Mouse (Mus musculus) kidney, postnatal 25 days (tissue): ENCODE results near the gene Cpsf4l.
A peak's percentile ranks its signal among the peaks of the same experiment; 100 is the strongest.

Experiments
- DNase-seq, 2 experiments: peaks; one replicate each; pipeline ENCODE4 v3.0.0; 2021; ENCODE audit warnings: mixed read lengths in 2 of 2

Cpsf4l gene

DNA sequence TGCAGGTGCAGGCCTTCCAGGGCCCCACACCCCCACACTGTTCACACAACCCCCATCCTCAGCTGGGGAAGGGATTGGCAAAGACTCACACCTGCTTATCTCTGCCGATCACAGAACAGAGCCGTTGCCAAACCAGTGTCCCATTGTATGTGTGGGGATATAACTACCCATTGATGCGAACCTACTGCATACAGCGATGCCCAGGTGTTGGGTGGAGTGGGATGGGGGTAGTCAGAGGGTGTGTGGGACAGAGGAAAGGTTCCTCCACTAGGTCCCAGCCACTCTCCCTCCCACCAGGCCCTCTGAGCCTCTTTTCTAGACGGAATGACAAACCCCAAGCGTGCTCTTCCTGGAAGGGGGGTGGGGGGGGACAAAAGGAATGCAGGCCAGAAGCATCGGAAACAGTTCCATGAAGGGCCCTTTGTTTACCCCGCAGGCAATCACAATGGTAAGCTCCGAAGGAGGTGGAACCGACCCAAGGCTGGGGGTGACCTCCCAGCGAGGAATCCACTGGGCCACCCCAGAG, at the start of gene Cpsf4l:
TSS of gene Cpsf4l (minus strand) at position 287 of the 526 bp plus-strand sequence.
- DNase-seq, result peak in 1 of 2 experiments; percentile 46

GRCm38 (mm10) chr11:113758851-113759250, 49.0 kb upstream of the Cpsf4l start:
- DNase-seq, result no peak

- no peak for DNase-seq
These were observed 46.8 kb upstream of the Cpsf4l start for GRCm38 (mm10) chr11:113756578-113756977.

- no peak for DNase-seq
These were observed 46.1 kb upstream of the Cpsf4l start for GRCm38 (mm10) chr11:113755878-113756277.

DNA sequence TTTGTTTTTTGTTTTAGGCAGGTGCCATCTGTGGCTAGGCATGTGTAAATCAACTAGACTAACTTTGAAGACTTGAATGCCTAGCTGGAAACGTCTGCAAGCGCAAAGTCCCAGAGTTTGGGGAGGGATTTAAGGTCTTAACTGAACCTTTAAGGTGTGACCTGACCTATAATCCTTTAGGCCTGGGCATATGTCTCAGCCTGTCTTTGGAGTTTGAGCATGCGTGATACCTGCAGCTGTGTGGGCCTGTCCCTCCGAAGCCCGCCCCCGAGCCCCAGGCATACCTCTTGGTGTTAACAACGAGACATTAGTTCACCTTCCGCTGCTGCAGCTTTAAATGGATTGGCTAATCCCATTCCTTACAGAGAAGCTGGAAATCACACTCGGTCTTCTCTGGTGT, 45.0 kb upstream of the Cpsf4l start:
- no peak for DNase-seq

DNA sequence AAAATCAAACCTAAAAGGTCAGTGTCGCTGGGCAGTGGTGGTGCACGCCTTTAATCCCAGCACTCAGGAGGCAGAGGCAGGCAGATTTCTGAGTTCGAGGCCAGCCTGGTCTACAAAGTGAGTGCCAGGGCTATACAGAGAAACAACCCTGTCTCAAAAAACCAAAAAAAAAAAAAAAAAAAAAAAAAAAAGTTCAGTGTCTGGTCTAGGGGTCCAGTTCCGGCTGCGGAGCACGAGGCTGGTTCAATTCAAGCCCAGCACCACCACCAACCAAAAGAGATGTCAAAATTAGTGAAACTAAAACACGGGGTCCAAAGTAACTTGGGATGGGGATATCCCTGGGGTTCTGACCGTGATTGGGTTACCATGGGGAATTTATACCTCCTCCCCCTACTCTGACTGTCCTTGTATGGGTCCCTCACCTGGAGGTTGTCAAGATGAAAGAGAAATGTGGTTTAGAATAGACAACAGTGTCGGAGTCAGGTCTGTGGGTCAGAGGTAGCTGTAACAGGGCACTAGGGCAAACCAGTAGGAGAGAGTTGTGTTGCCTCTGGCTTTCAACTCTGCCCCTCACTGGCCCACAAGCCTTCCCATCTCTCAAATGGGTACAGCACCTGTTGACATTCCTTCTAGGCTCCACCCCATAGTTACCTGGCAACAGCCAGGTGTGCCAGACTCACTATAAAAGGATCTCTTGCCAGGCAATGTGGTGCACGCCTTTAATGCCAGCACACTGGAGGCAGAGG, 43.0 kb upstream of the Cpsf4l start:
- no peak for DNase-seq

GRCm38 (mm10) chr11:113752158-113752661, 42.4 kb upstream of the Cpsf4l start:
- no peak for DNase-seq

- DNase-seq, result peak; percentile 90 to 93
These were observed 41.8 kb upstream of the Cpsf4l start, which contains the start of gene Cdc42ep4 for GRCm38 (mm10) chr11:113751484-113752084. Cdc42ep4 (minus strand) TSS chr11:113751881.

GRCm38 (mm10) chr11:113750571-113751483, 41.0 kb upstream of the Cpsf4l start:
- DNase-seq, result peak; percentile 81 to 85

- DNase-seq, result no peak
These were observed 40.0 kb upstream of the Cpsf4l start for GRCm38 (mm10) chr11:113749749-113750351.

- peak; percentile 52 to 74 for DNase-seq
These were observed 39.1 kb upstream of the Cpsf4l start for GRCm38 (mm10) chr11:113748797-113749521.

DNA sequence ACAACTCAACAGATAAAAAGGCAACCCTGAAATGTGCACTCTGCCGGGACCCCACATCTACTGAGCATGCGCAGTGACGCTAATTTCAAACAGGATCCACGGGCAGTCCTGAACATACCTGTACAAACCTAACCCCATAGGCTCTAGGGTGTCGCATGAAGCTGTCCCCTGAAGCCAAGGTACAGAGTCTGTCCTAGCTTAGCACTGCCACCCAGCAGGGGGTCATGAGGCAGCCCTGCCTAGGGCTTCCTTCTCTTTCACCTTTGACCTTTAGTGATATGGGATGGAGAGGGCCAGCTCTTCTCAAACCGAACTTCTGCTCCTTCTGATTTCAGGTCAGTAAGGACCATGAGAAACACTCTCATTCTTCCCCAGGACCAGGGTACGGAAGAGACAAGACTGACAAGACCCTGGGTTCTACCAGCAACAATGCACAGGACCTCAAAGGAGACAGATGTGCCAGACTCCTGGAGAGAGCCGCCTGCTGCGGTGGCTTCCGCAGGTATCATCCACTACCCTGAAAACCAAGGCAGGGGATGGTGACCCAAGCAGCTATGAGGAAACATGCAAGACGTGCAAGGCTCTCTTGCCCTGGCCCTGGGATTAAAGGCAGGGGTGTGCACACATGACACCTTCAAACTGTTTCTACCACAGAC, 38.0 kb upstream of the Cpsf4l start:
- no peak for DNase-seq

DNA sequence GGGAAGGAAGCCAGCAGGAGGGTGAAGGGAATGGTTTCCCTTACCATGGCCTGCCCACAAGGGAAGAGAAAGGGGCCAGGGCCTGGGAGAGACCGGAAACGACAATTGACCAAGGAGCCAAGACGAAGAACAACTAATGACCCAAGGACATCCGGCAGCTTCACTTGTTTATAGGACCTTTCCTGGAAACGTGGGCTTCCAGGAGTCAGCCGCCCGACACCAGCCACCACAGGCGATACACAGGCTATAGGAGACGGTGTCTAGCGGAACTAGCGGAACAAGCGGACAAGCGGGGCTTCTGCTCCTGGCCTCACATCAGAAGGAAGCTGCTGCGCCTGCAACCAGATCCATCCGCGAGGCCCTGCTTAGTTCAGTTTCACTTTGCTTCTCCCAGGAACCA, 37.2 kb upstream of the Cpsf4l start:
- peak; percentile 69 to 84 for DNase-seq

- no peak for DNase-seq
These were observed 36.1 kb upstream of the Cpsf4l start for GRCm38 (mm10) chr11:113745961-113746360.

GRCm38 (mm10) chr11:113742998-113743397, 33.2 kb upstream of the Cpsf4l start:
- no peak for DNase-seq

DNA sequence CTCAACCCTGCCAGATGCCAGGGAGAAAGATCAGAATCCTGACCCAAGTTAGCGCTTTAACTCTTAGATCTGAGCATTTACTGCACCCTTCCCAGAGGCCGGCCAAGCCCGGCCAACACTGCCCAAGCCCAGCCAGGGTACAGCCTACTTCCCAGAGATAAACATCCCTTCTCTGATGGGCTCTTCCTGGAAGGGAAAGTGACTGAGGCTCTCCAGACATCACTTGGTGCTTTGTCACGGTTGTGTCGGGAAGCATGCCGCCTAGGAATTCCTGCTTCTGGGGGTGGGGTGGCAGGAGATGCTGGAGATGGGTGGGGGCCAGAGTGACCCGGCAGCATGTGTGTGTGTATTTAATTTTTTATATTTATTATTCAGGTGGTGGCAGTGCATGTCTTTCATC, 30.3 kb upstream of the Cpsf4l start:
- peak; percentile 34 to 73 for DNase-seq

- peak; percentile 83 to 89 for DNase-seq
These were observed 29.4 kb upstream of the Cpsf4l start for GRCm38 (mm10) chr11:113739213-113739612.

DNA sequence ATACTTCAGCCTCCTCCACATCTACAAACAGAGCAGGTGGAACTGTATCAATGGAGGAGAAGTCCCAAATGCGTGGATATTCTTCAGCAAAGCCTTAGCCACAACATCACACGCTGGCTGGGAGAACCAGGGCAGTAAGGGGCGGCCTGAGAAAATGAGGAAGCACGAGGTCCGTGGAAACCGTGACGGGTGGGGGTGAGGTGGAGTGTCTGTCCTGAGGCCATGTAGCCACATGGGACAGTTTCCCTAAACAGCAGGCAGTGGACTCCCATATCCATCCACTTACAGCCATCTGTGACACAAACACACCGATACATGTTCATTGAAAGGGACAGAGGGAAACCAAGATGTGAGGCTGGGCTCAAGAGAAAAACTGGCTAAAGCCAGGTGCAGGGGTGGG, 28.1 kb upstream of the Cpsf4l start:
- no peak for DNase-seq

GRCm38 (mm10) chr11:113737553-113737854, 27.7 kb upstream of the Cpsf4l start:
- DNase-seq, result peak in 1 of 2 experiments; percentile 28

DNA sequence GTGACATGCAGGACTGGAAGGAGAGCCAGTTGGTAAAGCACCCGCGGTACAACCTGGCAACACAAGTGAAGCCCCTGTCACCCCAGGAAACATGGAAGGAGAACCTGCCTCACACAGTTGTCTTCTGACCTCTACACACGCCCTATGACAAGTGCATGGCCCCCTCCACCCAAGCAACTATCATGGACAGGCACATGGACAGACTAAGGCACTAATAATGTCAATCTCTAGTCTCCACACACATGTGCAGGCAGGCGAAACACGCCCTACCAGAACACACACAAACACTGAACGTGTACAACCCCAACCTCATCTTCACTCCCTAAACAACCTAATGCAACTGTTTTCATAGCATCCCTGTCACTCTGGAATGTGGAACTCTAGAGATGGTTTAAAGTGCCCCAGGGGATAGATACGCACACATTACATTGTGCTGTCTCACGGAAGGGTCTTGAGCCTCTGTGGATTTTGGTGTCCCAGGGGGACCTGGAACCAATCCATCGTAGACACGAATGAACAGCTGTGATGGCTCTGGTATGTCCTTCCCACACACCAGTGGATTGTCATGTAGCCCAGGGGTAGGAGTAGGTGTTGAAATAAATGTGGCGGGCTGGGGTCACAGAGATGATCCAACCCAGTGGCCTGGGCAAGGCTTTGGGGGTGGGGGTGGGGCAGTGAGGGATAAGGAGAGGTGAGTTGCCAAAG, 27.2 kb upstream of the Cpsf4l start:
- no peak for DNase-seq

DNA sequence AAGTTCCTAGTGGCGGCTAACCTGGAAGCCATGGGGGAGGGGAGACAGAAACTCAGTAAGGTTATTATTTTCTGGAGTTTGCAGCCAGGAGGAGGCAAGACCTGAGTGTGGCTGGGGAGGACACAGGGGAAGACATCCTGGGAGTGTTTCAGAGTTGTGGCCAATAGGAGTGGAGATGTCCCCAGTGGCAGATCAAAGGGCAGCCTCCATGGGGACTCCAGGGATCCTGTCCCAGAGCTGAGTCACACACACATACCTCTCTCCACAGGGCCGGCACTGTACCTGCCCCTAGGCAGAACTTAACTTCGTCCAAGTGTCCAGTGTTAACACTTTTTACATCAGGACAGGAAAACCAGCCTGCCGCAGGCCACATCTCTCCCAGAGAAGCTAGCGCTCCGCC, 25.3 kb upstream of the Cpsf4l start:
- peak; percentile 45 to 78 for DNase-seq
